Mouse (Mus musculus): Measurements from ENCODE around the gene Ate1.

GRCm38 (mm10) chr7:130492026-130492425 lies 28.1 kb downstream of the Ate1 start:
- TF ChIP-seq CTCF (IDR thresholded peaks at IDR 0.05; ENCODE audit: insufficient read depth, low read depth, low read length) (no peak), POLR2A (IDR thresholded peaks at IDR 0.05; ENCODE audit: insufficient read depth, low read depth, low read length) (no peak)
